Mouse (Mus musculus): ENCODE data around the gene Rbfox2. TPM values are rescaled to one million over a fixed set of nuclear protein-coding genes. Genes with fewer than 3 reads are reported as not detected.

Gene Rbfox2
- total RNA-seq, 2 experiments from 2014 or later: 244 to 265 TPM

DNA sequence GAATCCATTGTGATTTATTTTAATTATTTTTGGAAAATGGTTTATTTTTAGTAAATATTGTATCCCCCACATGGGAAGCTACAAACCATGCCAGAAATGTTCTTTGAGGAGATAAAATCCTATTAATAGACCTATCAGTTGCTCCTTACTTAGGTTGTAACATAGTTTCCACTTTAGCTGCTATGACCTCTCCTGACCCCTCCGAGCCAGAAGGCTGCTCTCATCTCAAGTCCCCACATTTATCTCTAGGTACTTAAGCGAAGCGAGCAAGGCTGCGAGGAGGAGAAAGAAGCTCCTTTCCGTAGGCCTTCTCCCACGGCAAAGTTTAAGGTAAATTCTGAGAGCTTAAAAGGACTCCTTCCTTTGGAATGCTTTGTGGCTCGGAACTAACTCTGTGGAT, 94.0 kb downstream of the Rbfox2 start:
- intact Hi-C loops (cut with DNase I): no loop called here
- no peak for DNase-seq (ENCODE audit: low spot score in 2 of 2)

DNA sequence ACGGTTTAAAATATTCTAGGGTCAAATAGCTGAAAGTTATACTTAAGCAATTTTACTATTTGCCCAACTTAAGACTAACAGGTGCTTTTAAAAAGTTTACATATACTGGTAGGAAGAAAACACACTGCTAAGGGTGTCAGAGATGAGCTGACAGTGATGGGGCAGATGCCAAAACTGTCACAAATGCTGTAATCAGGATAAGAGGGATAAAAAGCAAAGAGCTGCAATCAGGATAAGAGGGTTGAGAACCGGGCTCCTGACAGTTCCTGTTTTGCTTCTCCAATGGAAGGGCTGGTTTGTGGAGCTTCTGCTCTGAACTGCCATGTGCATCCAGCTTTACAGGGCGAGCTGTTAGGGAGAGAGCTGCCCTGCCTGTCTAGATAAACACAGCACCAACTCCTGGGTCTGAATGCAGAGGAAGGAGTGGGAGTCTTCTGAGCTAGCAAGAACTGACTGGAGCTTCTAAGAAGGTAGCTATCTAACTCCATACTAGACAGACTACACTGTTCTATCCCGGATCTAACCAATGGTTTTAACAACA, 94.5 kb downstream of the Rbfox2 start:
- intact Hi-C loops (cut with DNase I): no loop called here
- no peak for DNase-seq (ENCODE audit: low spot score in 2 of 2)

DNA sequence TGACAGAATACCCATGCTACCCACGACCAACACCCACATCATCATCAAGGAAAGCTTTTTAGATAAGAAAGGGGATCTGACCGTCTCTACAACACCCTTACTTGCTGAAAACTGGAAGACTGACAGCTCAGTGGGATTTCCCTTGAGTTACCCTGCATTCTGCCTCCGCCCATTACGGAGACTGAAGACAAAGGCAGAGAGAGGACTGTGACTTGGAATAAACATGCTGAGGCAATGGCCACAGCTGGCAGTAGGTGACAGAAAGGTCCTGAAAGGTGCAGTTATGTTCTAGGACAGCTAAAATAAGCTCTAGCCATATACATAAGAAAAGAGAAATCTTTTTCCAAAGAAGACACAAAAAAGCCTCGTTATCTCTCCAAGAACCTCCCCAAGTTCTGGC, 99.8 kb downstream of the Rbfox2 start:
- intact Hi-C loops (cut with DNase I): no loop called here
- DNase-seq (ENCODE audit: low spot score in 2 of 2): no peak

DNA sequence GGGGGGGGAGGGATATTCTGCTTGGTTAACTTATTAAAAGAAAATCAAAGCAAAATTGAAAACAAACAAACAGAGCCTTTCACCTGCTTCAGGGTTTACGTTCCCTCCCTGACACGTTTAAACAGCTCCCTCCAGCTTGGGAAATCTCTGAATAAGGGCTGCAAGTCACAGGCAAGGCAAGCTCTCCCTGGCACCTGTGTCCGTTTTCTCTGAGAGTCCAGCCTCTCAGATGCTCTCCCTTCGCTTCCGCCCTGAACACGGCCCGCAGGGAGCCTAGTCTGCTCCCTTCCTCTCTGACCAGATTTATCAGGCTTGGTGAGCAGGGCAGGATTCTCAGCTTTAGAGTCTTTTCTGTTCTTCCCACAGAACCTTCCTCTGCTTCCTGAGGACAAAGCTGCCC, 101.9 kb downstream of the Rbfox2 start:
- intact Hi-C loops (cut with DNase I): no loop called here
- no peak for DNase-seq (ENCODE audit: low spot score in 2 of 2)

DNA sequence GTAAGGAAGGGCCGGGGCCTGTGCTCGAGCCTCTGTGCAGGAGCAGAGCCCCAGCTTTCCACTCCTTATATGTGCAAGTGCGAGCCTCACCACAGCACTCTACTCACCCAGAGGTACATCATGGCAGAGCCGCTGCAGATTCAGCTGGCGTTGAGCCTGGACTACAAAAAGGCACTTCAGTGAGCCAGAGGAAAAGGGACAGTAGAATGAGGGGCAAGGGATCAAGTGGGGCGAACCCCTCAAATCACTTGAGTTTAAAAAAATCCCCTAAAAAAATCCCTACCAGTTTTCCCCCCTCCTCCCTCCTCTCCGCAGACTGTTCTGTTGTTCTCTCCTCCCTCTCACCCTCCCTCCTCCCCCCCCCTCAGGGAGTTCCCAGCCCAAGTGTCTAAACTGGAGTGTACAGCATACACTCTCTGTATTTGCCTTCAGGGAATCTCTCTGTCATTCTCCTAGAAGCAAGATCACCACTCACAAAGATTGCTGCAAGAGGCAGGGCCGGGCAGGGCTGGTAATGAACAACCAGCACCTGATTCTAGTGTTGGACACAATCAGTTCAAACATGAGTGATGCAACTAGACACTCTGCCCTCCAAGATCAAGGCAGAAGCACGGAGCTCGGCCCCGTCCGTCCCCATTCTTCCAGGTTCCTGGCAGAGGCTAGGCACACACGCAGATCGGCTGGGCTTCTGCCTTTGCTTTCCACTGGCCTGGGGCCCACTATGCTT, 103.4 kb downstream of the Rbfox2 start:
- no peak for DNase-seq (ENCODE audit: low spot score in 2 of 2)
- intact Hi-C loops (cut with DNase I): no loop called here

DNA sequence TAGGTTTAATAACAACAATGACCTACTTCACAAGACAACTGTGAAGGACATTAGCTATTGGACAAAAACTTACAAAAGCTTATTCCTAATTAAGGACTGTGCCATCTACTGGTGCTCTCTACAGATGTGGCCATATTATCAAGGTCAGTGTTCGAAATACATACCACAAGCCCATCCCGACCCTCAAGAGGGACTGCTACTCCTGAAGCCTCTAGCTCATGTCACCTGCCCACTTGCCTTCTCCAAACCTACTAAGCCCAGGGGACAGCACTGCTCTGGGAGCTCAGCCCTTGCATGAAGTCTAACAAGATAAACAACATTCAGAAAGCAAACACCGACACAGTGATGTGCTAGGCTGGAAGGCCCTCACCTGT, 103.9 kb downstream of the Rbfox2 start:
- no peak for DNase-seq (ENCODE audit: low spot score in 2 of 2)
- intact Hi-C loops (cut with DNase I): no loop called here

DNA sequence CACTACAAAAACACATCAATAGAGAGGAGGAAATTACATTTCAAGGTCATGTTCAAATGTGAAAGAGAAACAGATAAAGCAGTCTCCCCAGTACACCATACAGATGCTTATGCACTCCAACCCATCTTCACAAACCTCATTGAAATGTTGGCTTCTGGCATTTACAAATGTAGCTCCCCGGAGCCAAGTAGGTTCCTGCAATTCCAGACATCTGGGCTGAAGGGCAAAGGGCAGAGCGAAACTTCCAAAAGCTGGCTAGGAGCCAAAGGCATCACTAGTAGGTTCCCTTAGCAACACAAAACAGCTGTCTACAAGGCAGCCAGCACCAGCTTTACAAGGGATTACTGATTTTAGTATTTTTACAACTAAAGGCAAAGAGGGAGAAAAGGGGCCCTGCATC, 104.6 kb downstream of the Rbfox2 start:
- intact Hi-C loops (cut with DNase I): no loop called here
- DNase-seq (ENCODE audit: low spot score in 2 of 2): no peak

DNA sequence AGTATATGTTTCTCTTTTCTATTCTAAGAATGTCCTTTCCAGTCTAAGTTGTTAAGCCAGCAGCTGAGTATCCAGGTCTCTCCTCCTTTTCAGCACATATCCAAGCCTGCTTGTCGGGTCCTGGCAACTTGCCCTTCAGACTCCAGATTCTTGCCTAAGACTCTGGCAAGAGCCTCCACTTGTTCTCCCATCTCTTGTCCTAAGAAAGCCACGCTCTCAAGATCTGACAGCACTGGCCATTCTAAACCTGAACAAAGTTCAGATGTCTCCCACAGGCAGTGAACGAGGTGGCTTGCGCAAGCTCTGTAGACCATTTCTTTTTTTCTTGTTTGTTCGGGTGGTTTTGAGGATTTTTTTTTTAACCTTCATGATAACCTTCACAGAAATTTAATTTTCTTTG, 110.0 kb downstream of the Rbfox2 start:
- intact Hi-C loops (cut with DNase I): no loop called here
- DNase-seq (ENCODE audit: low spot score in 2 of 2): peak in 1 of 2 experiments; percentile 60

DNA sequence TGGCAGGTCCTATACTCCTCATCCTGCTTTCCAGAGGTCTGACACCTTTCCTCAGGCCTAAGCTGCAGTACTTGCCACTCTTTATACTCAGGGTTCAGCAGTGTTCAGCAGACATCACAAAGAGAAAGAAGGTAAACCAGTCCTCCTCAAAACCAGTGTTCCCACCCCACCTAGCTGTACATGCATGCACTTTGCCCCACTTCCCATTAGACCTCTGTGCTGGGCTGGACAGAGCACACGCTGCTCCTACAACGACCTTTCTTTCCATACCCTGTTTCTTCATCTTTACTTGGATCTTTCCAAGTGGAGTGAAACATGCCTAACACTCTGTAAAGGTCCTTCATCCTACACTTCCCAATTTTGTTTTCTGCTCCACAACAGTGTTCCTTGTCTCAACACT, 110.8 kb downstream of the Rbfox2 start:
- intact Hi-C loops (cut with DNase I): no loop called here
- no peak for DNase-seq (ENCODE audit: low spot score in 2 of 2)

DNA sequence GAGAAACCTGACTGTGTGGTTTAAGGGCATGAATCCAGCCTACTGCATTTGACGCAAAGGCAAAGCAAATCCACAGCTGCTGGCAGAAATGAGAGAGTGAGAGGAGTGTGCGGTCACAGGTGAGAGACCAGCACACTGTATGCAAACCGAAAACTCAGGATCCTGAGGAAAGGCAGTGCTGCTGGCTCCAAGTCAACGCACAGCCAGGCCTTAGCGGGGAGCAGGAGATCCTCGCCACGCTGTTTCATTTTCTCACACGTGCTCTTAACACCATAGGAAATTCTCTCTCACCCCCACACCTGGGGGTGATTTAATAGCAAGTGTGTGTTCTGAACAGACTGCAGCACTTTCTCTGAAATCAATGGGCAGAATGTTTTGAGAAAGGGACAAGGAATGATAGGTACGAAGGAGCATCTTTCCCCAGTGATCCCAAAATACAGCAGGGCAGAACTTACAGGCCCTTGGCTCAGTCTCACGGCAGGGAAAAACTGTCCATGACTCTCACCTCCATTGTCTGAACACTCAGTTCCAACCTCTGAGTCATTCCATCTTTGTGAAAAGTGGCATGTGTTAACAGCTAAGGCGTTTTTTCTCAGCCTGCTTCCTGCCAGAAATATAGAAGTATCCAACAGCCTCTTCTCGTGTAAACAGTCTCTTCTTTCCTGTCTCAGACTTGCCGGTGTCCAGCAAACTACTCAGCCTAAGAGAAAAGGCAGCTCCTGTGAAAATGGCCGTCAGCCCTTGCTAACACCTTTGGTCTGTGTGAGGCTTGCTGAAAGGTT, 114.5 kb downstream of the Rbfox2 start:
- peak; percentile 19 to 79 for DNase-seq (ENCODE audit: low spot score in 2 of 2)
- intact Hi-C loops (cut with DNase I): loop anchor here (2.0 kb wide), 1 partner anchor 40 kb away; no protein-coding TSS in a partner anchor

DNA sequence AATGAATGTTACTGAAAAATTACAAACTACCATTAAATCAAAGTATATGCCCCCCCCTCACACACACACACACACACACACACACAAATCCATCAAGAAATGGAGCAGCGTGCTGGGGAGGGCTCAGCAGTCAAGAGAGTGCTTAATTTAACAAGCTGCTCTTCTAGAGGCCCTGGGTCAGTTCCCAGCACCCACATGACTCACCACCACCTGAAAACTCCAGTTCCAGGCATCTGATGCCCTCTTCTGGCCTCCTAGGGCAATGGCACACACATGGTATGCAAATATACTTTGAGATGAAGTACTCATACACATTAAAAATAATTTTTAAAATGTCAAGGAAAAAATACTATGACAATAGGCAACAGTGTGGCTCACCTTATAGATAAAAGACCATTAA, 120.7 kb downstream of the Rbfox2 start:
- no peak for DNase-seq (ENCODE audit: low spot score in 2 of 2)
- intact Hi-C loops (cut with DNase I): no loop called here

DNA sequence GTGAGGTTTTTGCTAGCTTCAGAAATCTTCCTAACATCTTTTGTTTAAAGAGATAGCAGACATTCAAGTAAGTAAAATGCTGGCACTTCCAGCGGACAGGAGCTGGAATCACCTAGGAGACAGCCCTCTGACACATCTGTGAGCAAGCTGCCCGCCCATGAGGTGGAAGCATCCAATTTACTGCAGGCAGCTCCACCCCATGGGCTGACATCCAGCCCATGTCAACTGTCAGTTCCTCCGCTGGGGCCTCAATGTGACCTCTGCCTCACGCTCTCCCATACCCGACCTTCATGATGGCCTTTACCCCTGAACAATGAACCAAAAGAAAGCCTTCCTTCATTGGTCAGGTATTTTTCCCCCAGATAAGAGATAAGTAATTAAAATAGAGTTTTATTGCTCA, 121.2 kb downstream of the Rbfox2 start:
- intact Hi-C loops (cut with DNase I): no loop called here
- DNase-seq (ENCODE audit: low spot score in 2 of 2): no peak

DNA sequence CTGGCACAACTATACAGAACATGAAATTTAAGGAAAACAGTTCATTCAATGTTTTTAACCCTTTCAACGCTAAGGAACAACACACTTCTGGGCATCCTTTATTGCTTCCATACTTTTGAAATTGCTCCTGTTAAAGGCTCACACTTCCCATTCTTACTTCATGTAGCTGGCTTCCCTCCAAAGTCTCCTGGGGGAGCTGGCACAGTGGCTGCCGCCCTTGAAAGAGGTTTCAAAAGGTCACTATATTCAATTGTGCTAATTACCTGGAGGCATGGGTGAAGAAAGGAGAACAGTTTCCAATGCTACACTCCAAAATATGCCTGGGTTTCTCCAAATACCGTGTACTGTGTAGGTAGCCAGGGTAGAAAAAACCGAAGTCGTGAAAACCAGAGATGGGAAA, 124.0 kb downstream of the Rbfox2 start:
- intact Hi-C loops (cut with DNase I): no loop called here
- no peak for DNase-seq (ENCODE audit: low spot score in 2 of 2)

DNA sequence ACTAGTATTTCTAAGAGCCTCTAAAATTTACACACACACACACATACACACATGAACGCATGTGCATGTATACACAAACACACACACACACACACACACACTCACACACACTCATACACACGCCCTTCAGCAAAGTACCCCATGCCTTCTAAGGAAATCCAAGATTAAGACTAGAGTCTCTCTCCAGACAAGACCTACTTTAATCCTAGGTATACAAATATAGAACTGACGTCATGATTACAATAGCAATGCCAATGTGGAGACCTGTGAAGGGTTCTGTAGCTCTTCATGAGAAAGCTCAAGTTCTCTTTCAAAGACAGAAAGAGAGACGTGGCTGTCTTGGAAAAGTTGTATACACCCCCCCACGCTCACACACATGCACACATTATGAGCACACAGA, 132.8 kb downstream of the Rbfox2 start:
- no peak for DNase-seq (ENCODE audit: low spot score in 2 of 2)
- intact Hi-C loops (cut with DNase I): no loop called here

DNA sequence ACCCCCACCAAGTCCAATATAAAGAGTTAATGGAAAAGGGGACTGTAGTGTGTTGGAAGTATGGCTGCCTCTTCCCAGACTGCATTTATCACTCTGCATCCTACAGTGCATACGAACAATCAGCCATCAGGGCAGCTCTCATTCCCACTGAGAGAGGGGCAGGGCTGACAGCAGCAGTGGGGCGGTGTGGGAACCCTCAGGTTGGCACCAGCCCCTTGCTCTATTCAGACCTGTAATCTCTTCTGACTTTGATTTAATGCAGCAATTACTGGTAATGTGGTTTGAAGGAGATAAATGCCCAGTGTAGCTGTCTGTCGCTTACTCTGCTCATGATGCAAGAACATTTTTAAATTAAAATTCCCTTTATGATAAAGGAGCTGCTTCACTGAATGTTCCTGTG, 134.4 kb downstream of the Rbfox2 start:
- DNase-seq (ENCODE audit: low spot score in 2 of 2): no peak
- intact Hi-C loops (cut with DNase I): no loop called here

DNA sequence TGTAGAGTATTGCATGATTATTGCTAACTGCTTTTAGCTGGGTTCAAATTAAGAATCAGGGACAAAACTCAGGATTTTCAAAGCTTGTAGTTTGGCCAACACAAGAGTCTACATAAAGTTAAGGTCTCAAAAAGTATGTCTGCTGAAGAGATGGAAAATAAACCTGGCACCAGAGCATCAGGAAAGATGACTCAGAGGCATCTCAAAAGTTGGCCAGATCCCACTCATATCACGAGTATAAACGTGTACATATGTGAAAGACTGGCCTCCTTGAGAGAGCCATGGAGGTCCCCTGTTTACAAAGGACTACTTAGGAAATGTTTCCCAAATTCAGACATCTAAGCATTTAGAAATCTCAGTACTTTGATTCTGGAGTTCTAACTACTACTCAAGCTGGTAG, 138.0 kb downstream of the Rbfox2 start:
- intact Hi-C loops (cut with DNase I): no loop called here
- peak in 1 of 2 experiments; percentile 63 for DNase-seq (ENCODE audit: low spot score in 2 of 2)

DNA sequence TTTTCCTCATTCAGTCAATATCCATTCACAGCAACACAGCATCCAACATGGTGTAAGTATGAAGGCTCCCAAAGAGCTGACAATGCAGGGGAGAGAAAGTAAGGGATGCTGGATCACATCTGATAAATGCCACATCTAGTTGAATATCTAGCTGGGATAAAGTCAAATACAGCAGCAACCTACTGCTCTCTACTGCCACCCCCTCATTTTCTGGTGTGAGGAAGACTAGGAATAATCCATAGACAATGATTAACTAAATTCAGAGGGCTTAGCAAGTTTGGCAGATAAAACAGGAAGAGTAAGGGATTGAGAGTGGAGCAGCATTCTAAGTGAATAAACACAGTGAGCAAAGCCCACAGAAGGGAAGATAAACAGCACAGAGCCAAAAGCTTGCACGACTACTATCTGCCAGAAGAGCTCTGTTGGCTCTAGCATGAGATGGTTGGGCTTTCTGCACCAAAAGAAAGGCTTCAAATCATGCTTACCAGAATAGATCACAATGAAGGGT, 140.5 kb downstream of the Rbfox2 start:
- intact Hi-C loops (cut with DNase I): no loop called here
- DNase-seq (ENCODE audit: low spot score in 2 of 2): no peak

DNA sequence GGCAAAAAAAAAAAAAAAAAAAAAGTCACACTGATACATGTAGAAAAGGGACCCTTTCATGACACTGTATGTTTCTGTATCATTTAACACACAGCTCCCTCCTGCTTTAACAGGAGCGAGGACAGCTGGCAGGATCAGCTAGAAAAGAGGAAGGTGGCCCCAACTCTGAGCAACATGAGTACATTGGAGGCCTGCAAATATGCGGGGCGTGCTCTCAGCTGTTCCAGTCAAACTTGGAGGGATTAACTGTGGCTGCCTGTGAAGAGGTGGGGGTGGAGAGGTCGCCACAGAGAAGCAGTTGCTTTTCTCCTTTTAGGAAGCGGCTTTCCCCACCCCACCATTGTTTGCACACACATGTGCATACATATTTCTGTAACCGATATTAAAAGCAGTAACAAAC, 143.5 kb downstream of the Rbfox2 start:
- intact Hi-C loops (cut with DNase I): no loop called here
- peak in 1 of 2 experiments; percentile 30 for DNase-seq (ENCODE audit: low spot score in 2 of 2)

DNA sequence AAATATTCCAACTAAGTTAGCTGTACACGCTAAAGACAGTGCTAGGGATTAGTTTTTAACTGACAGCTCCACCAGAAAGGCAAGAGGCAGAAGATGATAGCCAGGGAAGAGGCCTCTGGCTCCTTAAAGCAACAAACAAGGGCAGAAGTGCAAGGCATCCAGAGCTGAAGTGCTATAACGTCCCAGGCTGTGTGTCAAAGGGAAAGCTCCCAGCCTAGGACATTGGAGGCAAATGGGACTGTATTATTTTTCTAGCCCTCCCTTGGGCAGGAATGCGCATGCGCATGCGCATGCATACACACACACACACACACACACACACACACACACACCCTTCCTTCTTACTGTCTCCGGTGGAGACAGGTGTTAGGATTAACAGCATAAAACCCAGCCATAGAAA, 143.9 kb downstream of the Rbfox2 start:
- intact Hi-C loops (cut with DNase I): no loop called here
- no peak for DNase-seq (ENCODE audit: low spot score in 2 of 2)

DNA sequence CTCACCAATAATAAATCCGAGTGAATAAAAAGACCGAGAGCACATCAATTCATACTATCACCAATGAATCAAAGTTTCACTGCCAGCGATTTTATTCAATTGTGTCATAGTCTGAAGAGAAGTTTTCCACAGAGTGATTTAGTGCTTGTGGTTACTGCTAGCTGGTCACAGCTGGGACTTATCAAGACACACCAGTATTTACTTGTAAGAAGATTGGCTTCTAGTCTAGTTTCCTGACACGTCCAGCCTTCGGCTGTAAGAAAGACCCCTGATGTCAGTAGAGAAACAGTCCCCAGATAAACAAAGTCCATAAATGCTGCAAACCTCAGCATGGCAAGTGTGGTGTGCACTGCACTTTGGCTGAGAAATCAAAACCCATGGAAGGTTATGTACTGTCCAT, 145.4 kb downstream of the Rbfox2 start:
- DNase-seq (ENCODE audit: low spot score in 2 of 2): no peak
- intact Hi-C loops (cut with DNase I): no loop called here

DNA sequence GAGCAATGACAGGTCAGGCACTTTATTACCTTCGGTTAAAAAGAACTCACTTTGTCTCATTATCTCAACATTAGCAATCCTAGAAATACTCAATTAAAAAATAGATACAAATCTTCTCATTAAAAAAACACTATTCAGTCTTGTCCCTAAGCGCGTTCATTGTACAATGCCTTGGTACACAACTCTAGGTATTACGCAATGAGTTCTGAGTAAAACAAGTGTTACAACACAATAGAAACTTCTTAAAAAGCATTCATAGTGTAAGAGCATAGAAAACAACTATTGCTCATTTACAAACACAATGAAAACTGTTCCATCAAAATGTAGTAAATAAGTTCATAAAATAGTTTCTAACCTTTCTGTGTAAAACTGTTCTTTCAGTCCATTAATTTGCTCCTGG, 146.0 kb downstream of the Rbfox2 start:
- DNase-seq (ENCODE audit: low spot score in 2 of 2): no peak
- intact Hi-C loops (cut with DNase I): no loop called here

All from left cerebral cortex, postnatal 25 days (tissue).